31 mouse cellular contexts compared by ENCODE assay signal in the genomic region with DNA sequence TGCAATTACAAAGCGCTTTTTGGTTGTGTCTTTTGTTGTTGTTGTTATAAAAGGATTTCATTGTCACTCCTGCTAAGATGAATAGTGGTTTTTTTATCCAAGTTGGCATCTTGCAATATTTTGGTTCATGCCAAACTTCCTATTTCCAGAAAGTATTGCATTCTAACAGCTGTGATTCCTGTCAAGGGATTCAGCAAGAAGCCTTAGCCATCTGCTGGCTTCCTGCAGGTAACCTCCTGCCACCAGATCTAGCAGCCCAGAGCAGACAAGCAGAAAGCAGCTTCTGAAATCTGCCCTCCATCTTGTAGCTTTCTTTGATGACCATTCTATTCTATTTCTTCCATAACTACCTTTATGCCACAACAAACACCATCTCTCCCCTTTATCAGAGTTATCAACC.
DNase-seq lines count a peak whose midpoint lies in the region; ATAC-seq and TF ChIP-seq lines count a peak whose summit lies in the region.
"Had no signal": no experiment of that assay in that cellular context is flagged by ENCODE, and none has a peak within 500 bp of the region (broad histone marks: within the 10 kb centered on the region; RNA-seq: fewer than 3 reads in every experiment).

No protein-coding gene starts in this region.

- H3K36me3 ChIP-seq in hindbrain, postnatal 0 days (ENCODE audit: insufficient read depth, low read length) = no peaks in the 10 kb centered on the region
- H3K36me3 ChIP-seq in hindbrain, embryonic 10.5 days = no peaks in the 10 kb centered on the region
- H3K36me3 ChIP-seq in kidney, adult 2 months (ENCODE audit: control insufficient read depth, insufficient read depth, low read length) = no peaks in the 10 kb centered on the region
- H3K36me3 ChIP-seq in limb, embryonic 10.5 days = no peaks in the 10 kb centered on the region
- H3K36me3 ChIP-seq: embryonic facial prominence, embryonic 13.5 days; forebrain, embryonic 10.5 days; G1E; heart, embryonic 13.5 days; intestine, embryonic 15.5 days; limb, embryonic 15.5 days; liver, embryonic 13.5 days; midbrain, embryonic 12.5 days had no signal

- DNase-seq in hindbrain, postnatal 0 days (ENCODE audit: low spot score) = peak; percentile 23
- no peak for DNase-seq in hindbrain, embryonic 10.5 days (ENCODE audit: low spot score)
- peak; percentile 48 for DNase-seq in cerebellum, adult 8-10 months
- DNase-seq in cerebellum, postnatal 25 days = peak; percentile 60 to 67
- no peak for DNase-seq in kidney, adult 2 months
- DNase-seq in layer of hippocampus, adult 8-10 months (ENCODE audit: low spot score in 2 of 2) = no peak
- DNase-seq in limb, embryonic 10.5 days (ENCODE audit: low spot score) = no peak
- DNase-seq: adrenal gland, postnatal 25 days; embryo, embryonic 11 days; forebrain, postnatal 0 days; gastrocnemius, postnatal 10 days; heart, postnatal 10 days; kidney, adult 8-10 months; liver, embryonic 13.5 days; lung, adult 18-20 months; lung, postnatal 4 days; retina, postnatal 1 day; right cerebral cortex, postnatal 14 days had no signal

- no peaks in the 10 kb centered on the region for H3K27me3 ChIP-seq in hindbrain, postnatal 0 days (ENCODE audit: insufficient read depth, low read length)
- H3K27me3 ChIP-seq in hindbrain, embryonic 10.5 days (ENCODE audit: insufficient read depth, poor library complexity, severe bottlenecking) = no peaks in the 10 kb centered on the region
- no peaks in the 10 kb centered on the region for H3K27me3 ChIP-seq in kidney, adult 2 months (replicated peaks; ENCODE audit: control insufficient read depth, insufficient read depth, low read length)
- H3K27me3 ChIP-seq in limb, embryonic 10.5 days (ENCODE audit: low read depth, poor library complexity, severe bottlenecking) = peaks cover 11% of the 10 kb centered on the region; the same call in 1 of the 2 replicates
- H3K27me3 ChIP-seq: embryonic facial prominence, embryonic 13.5 days; heart, embryonic 13.5 days; intestine, embryonic 15.5 days; limb, embryonic 15.5 days; liver, embryonic 13.5 days; megakaryocyte, embryonic 14.5 days; midbrain, embryonic 12.5 days had no signal

- no peak overlapping the region for H3K4me2 ChIP-seq in hindbrain, postnatal 0 days (ENCODE audit: low read depth, low read length)
- H3K4me2 ChIP-seq: embryonic facial prominence, embryonic 13.5 days; heart, embryonic 13.5 days; intestine, embryonic 15.5 days; limb, embryonic 15.5 days; liver, embryonic 13.5 days; midbrain, embryonic 12.5 days had no signal

- TF ChIP-seq CTCF in hindbrain, postnatal 0 days (IDR thresholded peaks at IDR 0.05; ENCODE audit: low read depth) = no peak
- no peak for TF ChIP-seq CTCF in kidney, adult 2 months (conservative IDR thresholded peaks at IDR 0.05; ENCODE audit: insufficient read depth, insufficient read length, low read depth, low read length)

- H3K9me3 ChIP-seq in hindbrain, postnatal 0 days (ENCODE audit: low read length) = no peaks in the 10 kb centered on the region
- H3K9me3 ChIP-seq in hindbrain, embryonic 10.5 days = no peaks in the 10 kb centered on the region
- H3K9me3 ChIP-seq in limb, embryonic 10.5 days (replicated peaks) = no peaks in the 10 kb centered on the region
- H3K9me3 ChIP-seq: embryonic facial prominence, embryonic 13.5 days; forebrain, embryonic 10.5 days; G1E; heart, embryonic 13.5 days; intestine, embryonic 15.5 days; limb, embryonic 15.5 days; liver, embryonic 13.5 days; megakaryocyte, embryonic 14.5 days; midbrain, embryonic 12.5 days had no signal

- no peak for TF ChIP-seq POLR2A in kidney, adult 2 months (IDR thresholded peaks at IDR 0.05; ENCODE audit: low read depth, low read length)

- no peak overlapping the region for H3K4me3 ChIP-seq in hindbrain, postnatal 0 days (ENCODE audit: low read length)
- H3K4me3 ChIP-seq in hindbrain, embryonic 10.5 days = no peak overlapping the region
- H3K4me3 ChIP-seq in kidney, adult 2 months (ENCODE audit: insufficient read depth, low read depth, low read length) = no peak overlapping the region
- H3K4me3 ChIP-seq in limb, embryonic 10.5 days = no peak overlapping the region
- H3K4me3 ChIP-seq: embryonic facial prominence, embryonic 13.5 days; forebrain, embryonic 10.5 days; heart, embryonic 13.5 days; intestine, embryonic 15.5 days; left cerebral cortex, adult 2 months; limb, embryonic 15.5 days; liver, embryonic 13.5 days; megakaryocyte, embryonic 14.5 days; midbrain, embryonic 12.5 days had no signal

- H3K4me1 ChIP-seq in hindbrain, postnatal 0 days (ENCODE audit: insufficient read depth, low read length) = no peaks in the 10 kb centered on the region
- H3K4me1 ChIP-seq in hindbrain, embryonic 10.5 days (replicated peaks) = no peaks in the 10 kb centered on the region
- H3K4me1 ChIP-seq in kidney, adult 2 months (ENCODE audit: control insufficient read depth, insufficient read depth, low read length) = no peaks in the 10 kb centered on the region
- H3K4me1 ChIP-seq in limb, embryonic 10.5 days = no peaks in the 10 kb centered on the region
- H3K4me1 ChIP-seq: embryonic facial prominence, embryonic 13.5 days; forebrain, embryonic 10.5 days; heart, embryonic 13.5 days; intestine, embryonic 15.5 days; limb, embryonic 15.5 days; liver, embryonic 13.5 days; megakaryocyte, embryonic 14.5 days; midbrain, embryonic 12.5 days had no signal

- 71% methylated on average over 1 of the region's 1 CpGs for WGBS in hindbrain, postnatal 0 days
- WGBS in hindbrain, embryonic 10.5 days = 94% methylated on average over 1 of the region's 1 CpGs
- 88% methylated on average over 1 of the region's 1 CpGs for WGBS in kidney, adult 2 months
- 91% methylated on average over 1 of the region's 1 CpGs for WGBS in limb, embryonic 10.5 days

- no peak overlapping the region for H3K27ac ChIP-seq in hindbrain, postnatal 0 days
- no peak overlapping the region for H3K27ac ChIP-seq in hindbrain, embryonic 10.5 days
- no peak overlapping the region for H3K27ac ChIP-seq in kidney, adult 2 months (ENCODE audit: insufficient read depth, low read depth, low read length)
- H3K27ac ChIP-seq in limb, embryonic 10.5 days = no peak overlapping the region
- H3K27ac ChIP-seq: embryonic facial prominence, embryonic 13.5 days; forebrain, embryonic 10.5 days; heart, embryonic 13.5 days; intestine, embryonic 15.5 days; kidney, postnatal 0 days; left cerebral cortex, adult 2 months; limb, embryonic 15.5 days; liver, embryonic 13.5 days; midbrain, embryonic 12.5 days had no signal

- ATAC-seq in hindbrain, postnatal 0 days = no peak
- peak; percentile 93 for ATAC-seq in cerebellum, adult (ENCODE audit: insufficient number of reproducible peaks, low FRiP score, low TSS enrichment)
- ATAC-seq: forebrain, postnatal 0 days; hindbrain, embryonic 16.5 days; intestine, embryonic 15.5 days; lung, postnatal 0 days had no signal

- no peak overlapping the region for H3K9ac ChIP-seq in hindbrain, postnatal 0 days (replicated peaks; ENCODE audit: low read length)
- H3K9ac ChIP-seq: embryonic facial prominence, embryonic 13.5 days; forebrain, postnatal 0 days; heart, embryonic 13.5 days; intestine, embryonic 15.5 days; limb, embryonic 15.5 days; liver, embryonic 13.5 days; midbrain, embryonic 12.5 days had no signal

Comparison
In these comparisons a context has a peak if more than half of its experiments do, and no peak if none do; other contexts are left out.
1. DNase-seq: peak in hindbrain, postnatal 0 days (single experiment), cerebellum, adult 8-10 months (single experiment) and cerebellum, postnatal 25 days (2 of 2); none in hindbrain, embryonic 10.5 days (single experiment), kidney, adult 2 months (single experiment), layer of hippocampus, adult 8-10 months (0 of 2) and limb, embryonic 10.5 days (single experiment).